ENCODE assay signal across 8 mouse cellular contexts in genomic region chr8:124947865-124948732, GRCm38 (mm10). TPM values are rescaled to one million over a fixed set of nuclear protein-coding genes. Genes with fewer than 3 reads are reported as not detected.
A peak's percentile ranks its signal among the peaks of the same experiment; 100 is the strongest.
DNase-seq lines count a peak whose midpoint lies in the region; ATAC-seq and TF ChIP-seq lines count a peak whose summit lies in the region.

No protein-coding gene starts in this region.

- H3K9ac ChIP-seq in hindbrain, postnatal 0 days (replicated peaks; ENCODE audit: low read length): peak overlapping the region; percentile 81
- peak overlapping the region; percentile 94 for H3K9ac ChIP-seq in limb, embryonic 13.5 days
- peak overlapping the region; percentile 95 for H3K9ac ChIP-seq in midbrain, embryonic 14.5 days (replicated peaks; ENCODE audit: low read length)

- under 1% methylated on average over 59 of the region's 67 CpGs for WGBS in hindbrain, postnatal 0 days
- under 1% methylated on average over 67 of the region's 67 CpGs for WGBS in limb, embryonic 13.5 days
- WGBS in midbrain, embryonic 14.5 days: under 1% methylated on average over 67 of the region's 67 CpGs

- intact Hi-C loops in gastrocnemius, adult 2 months (cut with DNase I): loop anchor here (5.0 kb wide), 1 partner anchor 36 kb away; no protein-coding TSS in a partner anchor

- H3K27ac ChIP-seq in gastrocnemius, adult 2 months: peak overlapping the region; percentile 95
- peak overlapping the region; percentile 97 for H3K27ac ChIP-seq in hindbrain, postnatal 0 days
- H3K27ac ChIP-seq in limb, embryonic 13.5 days: peak overlapping the region; percentile 86
- peak overlapping the region; percentile 98 for H3K27ac ChIP-seq in midbrain, embryonic 14.5 days (replicated peaks; ENCODE audit: low read depth, low read length)

- H3K4me1 ChIP-seq in hindbrain, postnatal 0 days (ENCODE audit: insufficient read depth, low read length): 0 out of 2 replicates have a peak, but pooled peaks cover 10% of the 10 kb centered on the region
- peaks cover 39% of the 10 kb centered on the region for H3K4me1 ChIP-seq in limb, embryonic 13.5 days
- peaks cover 36% of the 10 kb centered on the region for H3K4me1 ChIP-seq in midbrain, embryonic 14.5 days (ENCODE audit: control insufficient read depth, insufficient read depth, low read length)

- peak overlapping the region; percentile 71 for H3K4me2 ChIP-seq in hindbrain, postnatal 0 days (ENCODE audit: low read depth, low read length)
- peak overlapping the region; percentile 92 for H3K4me2 ChIP-seq in limb, embryonic 13.5 days (replicated peaks)
- H3K4me2 ChIP-seq in midbrain, embryonic 14.5 days (ENCODE audit: low read length): peak overlapping the region; percentile 94

- H3K9me3 ChIP-seq in hindbrain, postnatal 0 days (ENCODE audit: low read length): no peaks in the 10 kb centered on the region
- no peaks in the 10 kb centered on the region for H3K9me3 ChIP-seq in limb, embryonic 13.5 days
- H3K9me3 ChIP-seq in midbrain, embryonic 14.5 days (ENCODE audit: control insufficient read depth, low read length): no peaks in the 10 kb centered on the region

- ATAC-seq in hindbrain, postnatal 0 days: peak; percentile 44
- peak; percentile 28; the same call in 1 of the 2 replicates for ATAC-seq in limb, embryonic 13.5 days (ENCODE audit: low FRiP score, low read depth)
- peak; percentile 41 for ATAC-seq in midbrain, embryonic 14.5 days (ENCODE audit: low FRiP score, low TSS enrichment)

- TF ChIP-seq CTCF in gastrocnemius, adult 2 months (IDR thresholded peaks at IDR 0.05): no peak
- no peak for TF ChIP-seq CTCF in hindbrain, postnatal 0 days (IDR thresholded peaks at IDR 0.05; ENCODE audit: low read depth)

- H3K27me3 ChIP-seq in hindbrain, postnatal 0 days (ENCODE audit: insufficient read depth, low read length): no peaks in the 10 kb centered on the region
- H3K27me3 ChIP-seq in limb, embryonic 13.5 days: no peaks in the 10 kb centered on the region
- no peaks in the 10 kb centered on the region for H3K27me3 ChIP-seq in midbrain, embryonic 14.5 days (ENCODE audit: control insufficient read depth, insufficient read depth, low read length)

- H3K4me3 ChIP-seq in gastrocnemius, adult 2 months: peak overlapping the region; percentile 91
- H3K4me3 ChIP-seq in hindbrain, postnatal 0 days (ENCODE audit: low read length): peak overlapping the region; percentile 87
- peak overlapping the region; percentile 92 for H3K4me3 ChIP-seq in limb, embryonic 13.5 days
- peak overlapping the region; percentile 86 for H3K4me3 ChIP-seq in midbrain, embryonic 14.5 days (replicated peaks; ENCODE audit: low read depth, low read length)

- no peaks in the 10 kb centered on the region for H3K36me3 ChIP-seq in hindbrain, postnatal 0 days (ENCODE audit: insufficient read depth, low read length)
- H3K36me3 ChIP-seq in limb, embryonic 13.5 days: peaks cover 3% of the 10 kb centered on the region; the same call in 1 of the 2 replicates
- H3K36me3 ChIP-seq in midbrain, embryonic 14.5 days (ENCODE audit: control insufficient read depth, insufficient read depth, low read length): no peaks in the 10 kb centered on the region

- peak; percentile 56 to 59 for DNase-seq in adrenal gland, adult 18-20 months (ENCODE audit: low spot score in 2 of 2)
- no peak for DNase-seq in adrenal gland, postnatal 4 days (ENCODE audit: low spot score in 2 of 2)
- DNase-seq in cerebellum, adult 9-10 months: peak; percentile 67
- DNase-seq in gastrocnemius, adult 2 months: peak; percentile 76
- DNase-seq in hindbrain, postnatal 0 days (ENCODE audit: low spot score): peak; percentile 50
- DNase-seq in midbrain, embryonic 14.5 days: peak; percentile 70
- DNase-seq in spleen, postnatal 4 days (ENCODE audit: low spot score in 2 of 2): peak; percentile 49 to 76

RNA-seq across cellular contexts. Expression of gene Egln1, which starts 1.0 kb away (rescaled TPM):
- total RNA-seq in adrenal gland, adult 18-20 months (2021): 10 to 100 TPM; 70.9 to 90.0 TPM
- total RNA-seq in adrenal gland, postnatal 4 days (2021): 10 to 100 TPM; 45.2 to 47.4 TPM
- total RNA-seq in gastrocnemius, adult 2 months (2021): 100 to 1,000 TPM; 159 to 192 TPM
- total RNA-seq in hindbrain, postnatal 0 days (2014; rRNA removed): 41.6 and 45.1 TPM in 2 replicates
- 13.5 and 14.1 TPM in 2 replicates for polyA plus RNA-seq in hindbrain, postnatal 0 days (2015; fragmentation: Nextera tagmentation; extraction: Ambion mirVana)
- 11.9 and 13.5 TPM in 2 replicates for polyA plus RNA-seq in limb, embryonic 13.5 days (2015; fragmentation: Nextera tagmentation; extraction: Ambion mirVana)
- polyA plus RNA-seq in midbrain, embryonic 14.5 days (2014; fragmentation: Nextera tagmentation; extraction: Ambion mirVana): 24.5 and 25.1 TPM in 2 replicates

RNA-seq across cellular contexts. Expression of gene Sprtn, which starts 50.4 kb away (rescaled TPM):
- total RNA-seq in adrenal gland, adult 18-20 months (2021): 10 to 100 TPM; 18.9 to 19.3 TPM
- total RNA-seq in adrenal gland, postnatal 4 days (2021): 10 to 100 TPM; 26.1 to 28.0 TPM
- total RNA-seq in gastrocnemius, adult 2 months (2021): 1 to 10 TPM; 6.7 to 7.5 TPM
- total RNA-seq in hindbrain, postnatal 0 days (2014; rRNA removed): 10.6 and 11.6 TPM in 2 replicates
- 5.8 and 6.0 TPM in 2 replicates for polyA plus RNA-seq in hindbrain, postnatal 0 days (2015; fragmentation: Nextera tagmentation; extraction: Ambion mirVana)
- 9.1 and 9.3 TPM in 2 replicates for polyA plus RNA-seq in limb, embryonic 13.5 days (2015; fragmentation: Nextera tagmentation; extraction: Ambion mirVana)
- 9.8 and 11.7 TPM in 2 replicates for polyA plus RNA-seq in midbrain, embryonic 14.5 days (2014; fragmentation: Nextera tagmentation; extraction: Ambion mirVana)

RNA-seq across cellular contexts. Expression of gene Exoc8, which starts 50.6 kb away (rescaled TPM):
- total RNA-seq in adrenal gland, adult 18-20 months (2021): 10 to 100 TPM; 23.1 to 25.2 TPM
- total RNA-seq in adrenal gland, postnatal 4 days (2021): 10 to 100 TPM; 17.1 to 19.8 TPM
- total RNA-seq in gastrocnemius, adult 2 months (2021): 1 to 10 TPM; 7.6 to 7.8 TPM
- 28.3 and 36.8 TPM in 2 replicates for total RNA-seq in hindbrain, postnatal 0 days (2014; rRNA removed)
- polyA plus RNA-seq in hindbrain, postnatal 0 days (2015; fragmentation: Nextera tagmentation; extraction: Ambion mirVana): 10.8 and 10.9 TPM in 2 replicates
- polyA plus RNA-seq in limb, embryonic 13.5 days (2015; fragmentation: Nextera tagmentation; extraction: Ambion mirVana): 8.4 and 8.5 TPM in 2 replicates
- polyA plus RNA-seq in midbrain, embryonic 14.5 days (2014; fragmentation: Nextera tagmentation; extraction: Ambion mirVana): 13.0 and 13.2 TPM in 2 replicates

Comparison
In these comparisons a context has a peak if more than half of its experiments do, and no peak if none do; other contexts are left out.
1. DNase-seq: peak in adrenal gland, adult 18-20 months (2 of 2), cerebellum, adult 9-10 months (single experiment), gastrocnemius, adult 2 months (single experiment), hindbrain, postnatal 0 days (single experiment), midbrain, embryonic 14.5 days (single experiment) and spleen, postnatal 4 days (2 of 2); none in adrenal gland, postnatal 4 days (0 of 2).
2. Peak in every context shown above with its lines, with median percentiles within 50 percentile points of each other: H3K27ac ChIP-seq, H3K4me3 ChIP-seq, ATAC-seq, H3K4me2 ChIP-seq and H3K9ac ChIP-seq.